Mouse (Mus musculus) Muller cell, postnatal 12 days (primary cell): ENCODE results near the gene Foxe1.

Experiments
- DNase-seq: peaks from one replicate; pipeline ENCODE4 v3.0.0-alpha.2; 2015; ENCODE audit errors: inconsistent ontology term

The Foxe1 gene

GRCm38 (mm10) chr4:46343596-46344260, at the start of gene Foxe1:
Gene Foxe1, plus strand, starts transcription at chr4:46343609.
- no peak for DNase-seq

GRCm38 (mm10) chr4:46304071-46304470, 39.3 kb upstream of the Foxe1 start:
- peak; percentile 93 for DNase-seq

DNA sequence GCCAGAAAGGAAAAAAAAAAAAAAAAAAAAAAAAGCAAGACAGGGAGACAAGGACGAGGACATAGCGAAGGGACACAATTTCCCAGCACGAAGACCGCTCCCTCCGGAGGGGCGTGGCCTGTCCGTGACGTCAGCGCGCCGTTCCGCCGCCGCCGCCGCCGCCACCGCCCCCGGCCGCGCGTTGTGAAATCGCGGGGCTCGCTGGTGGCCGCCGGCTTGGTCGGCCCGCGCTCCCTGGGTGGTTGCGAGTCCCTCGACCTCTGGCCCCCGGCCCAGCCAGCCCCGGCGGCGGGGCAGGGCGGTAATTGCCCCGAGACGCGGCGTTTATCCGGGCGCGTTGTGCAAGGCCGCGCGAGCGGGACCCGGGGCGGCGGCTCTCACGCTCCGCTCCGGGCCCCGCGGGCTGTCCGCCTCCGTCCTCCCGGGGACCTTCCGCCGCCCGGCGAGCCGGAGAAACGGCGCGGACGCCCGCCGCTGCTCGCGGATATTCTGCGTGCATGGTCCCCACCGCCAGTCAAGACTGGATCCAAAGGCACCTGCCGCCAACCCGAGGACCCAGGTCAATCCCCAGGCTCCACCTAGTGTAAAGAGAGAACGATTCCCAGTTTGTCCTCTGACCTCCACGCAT, 38.5 kb upstream of the Foxe1 start:
- peak; percentile 93 for DNase-seq

DNA sequence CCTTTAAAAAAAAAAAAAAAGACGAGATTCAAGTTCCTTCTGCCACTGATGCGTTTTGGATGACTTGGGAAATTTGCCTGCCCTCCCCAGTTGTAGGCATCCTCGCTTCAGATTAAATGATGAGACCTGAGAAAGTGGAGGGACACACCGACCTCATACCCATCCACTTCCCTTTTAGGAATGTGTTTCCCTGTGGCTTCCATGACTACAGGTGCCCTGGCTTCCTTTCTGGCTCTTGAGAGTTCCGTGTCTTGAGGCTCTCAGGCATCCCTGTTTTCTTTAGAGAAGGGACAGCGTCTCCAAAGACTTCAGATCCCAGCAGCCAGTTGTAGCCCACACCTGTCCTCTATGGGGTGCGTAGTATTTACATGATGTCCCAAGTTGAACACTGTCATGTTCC, 38.0 kb upstream of the Foxe1 start:
- DNase-seq: no peak

GRCm38 (mm10) chr4:46307341-46307740, 36.1 kb upstream of the Foxe1 start:
- peak; percentile 60 for DNase-seq

DNA sequence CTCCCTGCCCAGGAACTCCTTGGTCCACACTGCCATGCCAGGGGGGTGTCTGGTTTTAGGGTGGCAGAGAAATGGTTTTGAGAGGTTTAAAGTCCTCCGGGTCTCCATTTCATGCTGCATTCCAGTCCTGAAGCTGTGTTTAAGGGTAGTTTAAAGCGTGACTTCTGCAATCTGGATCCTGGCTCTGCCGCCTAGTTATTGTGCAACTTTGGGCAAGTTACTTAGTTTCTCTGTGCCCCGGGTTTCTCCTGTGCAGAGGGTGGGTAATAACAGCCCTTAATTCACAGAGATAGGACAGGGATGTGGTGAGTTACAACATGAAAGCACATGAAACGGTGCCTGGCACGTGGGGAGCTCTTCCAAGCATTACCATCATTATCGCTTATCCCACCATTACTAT, 35.5 kb upstream of the Foxe1 start:
- no peak for DNase-seq

DNA sequence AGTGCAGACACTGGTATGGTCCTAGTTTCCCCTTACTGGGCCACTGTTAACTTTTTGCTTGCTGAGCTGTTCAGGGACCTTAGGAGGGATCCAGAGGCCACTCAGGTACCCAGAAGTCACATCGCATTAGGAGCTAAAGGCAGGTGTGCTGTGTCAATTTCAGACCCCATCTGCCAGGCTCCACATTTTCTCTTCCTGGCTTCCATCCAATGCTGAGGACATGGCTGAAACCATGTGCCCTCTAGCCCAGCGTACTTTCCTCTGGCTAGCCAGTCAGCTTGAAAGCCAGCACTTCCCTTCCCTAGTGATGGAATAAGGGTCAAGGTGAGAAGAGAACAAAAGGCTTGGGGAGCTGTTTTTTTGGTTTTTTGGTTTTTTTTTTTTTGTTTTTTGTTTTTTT, 31.8 kb upstream of the Foxe1 start:
- DNase-seq: no peak

DNA sequence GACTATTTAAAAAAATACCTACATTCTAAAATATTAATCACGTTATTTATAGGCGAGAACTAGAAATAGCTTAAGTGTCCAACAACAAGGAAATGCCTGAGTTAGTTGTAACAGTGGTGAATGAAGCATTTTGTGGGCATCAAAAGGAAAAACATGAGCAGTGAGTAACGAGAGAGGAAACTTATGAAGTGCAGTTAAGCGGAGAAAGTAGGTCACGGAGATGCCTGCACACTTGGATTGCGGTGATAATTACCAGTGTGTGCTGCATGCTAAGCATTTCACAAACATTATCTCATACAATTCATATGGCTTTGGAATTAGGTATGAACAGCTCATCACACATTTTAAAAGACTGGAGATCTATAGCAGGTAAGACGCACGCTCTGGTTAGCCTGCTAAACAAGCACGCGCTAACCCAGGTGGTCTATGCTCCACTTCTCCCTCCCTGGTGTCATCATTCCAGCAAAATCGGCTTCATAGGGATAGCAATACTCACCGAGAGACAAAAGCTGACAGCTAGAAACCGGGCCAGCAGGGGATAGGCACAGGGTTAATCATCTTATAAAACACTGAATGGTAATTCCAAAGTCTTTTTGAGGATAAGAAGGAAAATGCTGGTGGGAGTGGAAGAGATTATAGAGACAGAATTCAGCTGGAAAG, 21.5 kb upstream of the Foxe1 start:
- peak; percentile 85 for DNase-seq

- peak; percentile 55 for DNase-seq
Observed at GRCm38 (mm10) chr4:46322715-46323114, 20.7 kb upstream of the Foxe1 start.

DNA sequence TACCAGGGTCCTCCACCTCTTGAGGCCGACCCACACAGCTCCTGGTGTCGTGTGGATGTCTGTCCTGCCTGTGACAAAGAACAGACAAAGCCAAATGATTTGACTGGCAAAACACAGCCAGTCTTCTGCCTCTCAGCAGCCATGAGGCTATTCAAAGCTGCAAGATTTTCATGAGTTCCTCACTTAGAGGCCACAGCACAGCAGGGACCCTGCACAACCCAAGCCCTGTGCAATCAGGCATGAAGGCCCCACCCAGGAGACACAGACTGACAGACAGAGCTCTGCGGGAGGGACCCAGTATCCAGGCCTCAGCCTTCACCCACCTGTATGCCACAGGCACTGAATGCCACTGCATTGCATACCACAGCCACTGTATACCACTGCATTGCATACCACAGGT, 14.5 kb upstream of the Foxe1 start:
- no peak for DNase-seq

- peak; percentile 77 for DNase-seq
Observed at GRCm38 (mm10) chr4:46335846-46336245, 7.6 kb upstream of the Foxe1 start.

DNA sequence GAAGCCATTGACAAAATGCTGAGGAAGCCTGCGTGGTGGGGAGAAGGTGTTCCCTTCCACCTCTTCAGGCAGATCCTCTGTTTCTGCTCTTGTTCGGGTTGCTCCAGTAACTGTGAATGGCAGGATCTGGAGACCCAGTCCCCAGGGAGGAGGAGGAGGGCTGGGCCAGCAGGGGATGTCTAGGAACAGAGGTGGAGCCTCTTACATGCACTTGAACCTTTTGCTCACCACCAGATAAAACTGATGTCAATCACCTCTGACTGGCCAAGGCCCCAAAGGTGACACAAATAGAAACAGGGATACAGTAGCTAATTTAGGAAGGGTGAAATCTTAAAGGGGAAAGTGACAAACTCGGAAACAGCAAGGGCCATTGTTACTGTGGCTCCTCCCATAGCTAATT, 5.4 kb upstream of the Foxe1 start:
- DNase-seq: no peak

GRCm38 (mm10) chr4:46339026-46339425, 4.4 kb upstream of the Foxe1 start:
- no peak for DNase-seq

- peak; percentile 38 for DNase-seq
Observed at GRCm38 (mm10) chr4:46339584-46339983, 3.8 kb upstream of the Foxe1 start.

- DNase-seq: no peak
Observed at GRCm38 (mm10) chr4:46341831-46342680, 1.4 kb upstream of the Foxe1 start.

DNA sequence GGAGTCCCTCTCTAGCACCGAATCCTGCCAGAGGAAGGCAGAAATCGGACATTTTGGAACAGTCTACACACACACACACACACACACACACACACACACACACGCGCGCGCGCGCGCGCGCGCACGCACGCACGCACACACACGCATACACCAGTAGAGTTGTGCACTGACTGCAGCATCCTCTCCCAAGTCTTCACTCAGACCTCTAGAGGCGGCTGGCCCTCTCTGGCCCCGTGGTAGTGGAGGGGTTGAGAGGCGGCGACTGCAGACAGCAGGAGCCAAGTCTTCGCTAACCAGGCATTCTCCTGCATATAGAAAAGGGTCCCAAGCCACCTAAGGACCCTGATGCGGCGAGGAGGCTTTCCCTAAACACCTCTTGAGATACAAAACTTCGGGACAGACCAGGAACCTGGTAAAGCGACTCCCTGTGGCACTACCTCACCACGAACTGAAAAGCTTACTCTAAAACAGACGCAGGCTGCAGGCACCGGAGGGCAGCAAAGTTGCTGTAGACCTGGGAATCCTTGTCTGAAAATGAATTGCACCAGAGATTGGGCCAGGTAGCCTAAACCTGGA, 610 bp upstream of the Foxe1 start:
- peak; percentile 36 for DNase-seq

- peak; percentile 18 for DNase-seq
Observed at GRCm38 (mm10) chr4:46344288-46344687, 879 bp downstream of the Foxe1 start.

- DNase-seq: no peak
Observed at GRCm38 (mm10) chr4:46345056-46345772, 1.8 kb downstream of the Foxe1 start.

- no peak for DNase-seq
Observed at GRCm38 (mm10) chr4:46345773-46346100, 2.3 kb downstream of the Foxe1 start.

- DNase-seq: no peak
Observed at GRCm38 (mm10) chr4:46346221-46346620, 2.8 kb downstream of the Foxe1 start.

DNA sequence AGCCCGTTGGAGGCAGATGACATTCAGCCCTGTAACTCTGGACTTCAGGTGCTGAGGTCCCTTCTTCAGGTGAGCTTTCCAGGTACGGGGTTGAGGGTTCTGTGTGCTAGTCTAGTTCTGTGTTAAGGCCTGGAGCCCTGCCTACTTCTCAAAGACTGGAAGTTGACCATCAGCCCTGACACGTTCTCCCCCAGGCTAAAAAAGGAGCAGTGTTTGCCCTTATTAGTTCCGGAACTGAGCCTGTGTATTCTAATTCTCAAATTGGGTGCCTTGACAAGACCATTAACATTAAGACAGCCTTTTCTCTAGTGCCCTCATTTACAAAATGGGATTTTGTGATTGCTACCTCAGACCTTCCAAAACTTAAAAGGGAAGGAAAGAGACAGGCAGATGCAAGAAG, 3.7 kb downstream of the Foxe1 start:
- no peak for DNase-seq
